Mouse (Mus musculus): ENCODE data around the gene Foxn3.

Gene Foxn3

DNA sequence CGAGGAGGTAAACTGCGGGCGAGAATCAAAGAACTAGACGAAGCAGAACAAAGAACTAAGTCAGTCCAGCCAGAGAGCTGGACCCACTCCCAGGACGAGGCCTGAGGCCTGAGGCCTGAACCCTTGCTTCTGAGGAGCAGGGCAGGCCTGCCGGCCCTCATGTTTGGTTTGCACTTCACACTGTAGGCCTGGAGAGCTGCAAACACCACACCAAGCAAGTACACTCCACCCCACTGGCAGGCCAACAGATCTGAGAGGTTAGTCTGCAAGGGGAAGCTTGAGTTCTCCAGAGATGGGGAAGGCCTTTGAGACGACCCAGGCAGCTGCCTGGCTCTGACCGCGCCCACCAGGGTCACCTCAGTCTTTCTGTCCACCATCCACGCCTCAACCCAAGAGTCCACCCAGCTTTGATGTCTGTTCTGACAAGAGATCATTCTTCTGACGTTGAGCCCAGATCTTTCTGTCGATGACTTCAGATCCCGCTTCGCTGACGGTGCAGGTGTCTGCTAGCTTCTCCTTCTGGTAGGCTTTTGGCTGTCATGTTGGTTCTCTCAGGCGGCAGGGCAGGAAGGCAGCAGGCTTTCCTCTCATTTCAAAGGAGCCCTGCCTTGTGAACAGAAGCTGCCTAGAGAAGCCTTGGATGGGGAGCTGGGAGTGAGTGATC, 231.1 kb downstream of the Foxn3 start:
- no peak for DNase-seq (ENCODE audit: low read depth, low spot score)

DNA sequence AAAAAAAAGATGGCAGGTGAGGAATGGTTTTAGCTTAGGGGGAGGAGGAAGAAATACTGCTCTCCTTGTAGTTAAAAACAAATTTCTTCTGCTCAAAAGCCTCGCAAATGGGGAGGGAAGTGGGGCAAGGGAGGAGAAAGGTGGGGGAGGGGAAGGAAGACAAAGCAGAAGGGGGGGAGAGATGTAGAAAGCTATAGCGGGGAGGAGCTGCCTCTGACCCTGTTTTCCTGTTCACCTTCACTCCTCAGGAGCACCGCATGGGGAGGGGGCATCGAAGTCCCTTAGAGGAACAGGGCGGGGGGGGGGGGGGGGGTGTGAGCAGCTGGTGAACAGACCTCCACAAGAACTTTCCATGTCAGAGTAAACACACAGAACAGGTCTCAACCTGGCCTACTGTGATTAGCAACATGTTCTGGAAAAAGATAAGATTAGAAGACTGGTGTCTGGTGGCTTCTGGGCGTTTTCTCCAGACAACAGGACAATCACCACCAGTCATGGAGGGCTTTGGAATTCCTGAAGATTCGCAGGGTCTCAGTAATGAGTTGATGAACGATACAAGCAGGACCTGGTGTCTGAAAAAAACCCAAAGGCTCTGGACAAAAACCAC, 231.9 kb downstream of the Foxn3 start:
- no peak for DNase-seq (ENCODE audit: low read depth, low spot score)

GRCm38 (mm10) chr12:99330822-99331285, 232.5 kb downstream of the Foxn3 start:
- no peak for DNase-seq (ENCODE audit: low read depth, low spot score)

- DNase-seq (ENCODE audit: low read depth, low spot score), result no peak
Measured at GRCm38 (mm10) chr12:99329301-99330257, 233.8 kb downstream of the Foxn3 start.

DNA sequence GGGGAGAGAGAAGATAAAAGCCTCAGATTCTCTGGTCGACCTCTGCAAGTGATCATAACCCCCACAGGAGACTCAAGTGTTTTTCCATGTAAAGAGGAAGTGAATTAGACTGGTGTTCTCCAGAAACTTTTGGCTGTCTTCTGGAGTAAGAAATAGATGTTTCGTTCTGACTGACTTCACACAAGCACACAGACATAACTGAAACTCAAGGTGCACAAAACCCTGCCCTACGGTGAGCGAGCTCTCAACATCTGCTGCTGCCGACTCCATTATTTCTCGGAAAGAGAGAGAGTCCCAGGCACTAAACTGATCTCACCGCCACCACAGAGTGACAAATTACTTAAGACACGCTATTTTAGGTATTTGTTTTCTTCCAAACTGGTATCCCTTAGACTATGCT, 237.2 kb downstream of the Foxn3 start:
- no peak for DNase-seq (ENCODE audit: low read depth, low spot score)

GRCm38 (mm10) chr12:99321633-99322431, 241.6 kb downstream of the Foxn3 start:
- DNase-seq (ENCODE audit: low read depth, low spot score), result no peak

- no peak for DNase-seq (ENCODE audit: low read depth, low spot score)
Measured at GRCm38 (mm10) chr12:99320966-99321496, 242.4 kb downstream of the Foxn3 start.

DNA sequence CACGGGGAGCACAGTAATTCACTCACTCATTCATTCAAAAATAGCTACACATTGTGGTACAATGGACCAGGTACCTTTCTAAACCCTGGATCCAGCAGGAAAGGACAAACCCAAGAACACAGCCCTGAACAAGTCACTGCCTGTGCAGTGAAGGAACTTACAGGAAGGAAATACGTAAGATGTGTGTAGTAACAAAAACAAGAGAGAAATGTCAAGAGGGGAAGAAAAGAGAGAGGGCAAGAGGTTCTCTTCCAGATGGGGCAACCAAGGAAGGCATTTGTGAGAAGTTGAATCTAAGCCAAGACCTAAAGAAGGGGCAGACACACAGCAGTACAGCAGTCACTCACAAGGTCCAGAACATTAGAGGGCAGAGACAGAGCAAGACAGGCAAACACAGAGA, 243.5 kb downstream of the Foxn3 start:
- no peak for DNase-seq (ENCODE audit: low read depth, low spot score)

GRCm38 (mm10) chr12:99319171-99319570, 244.2 kb downstream of the Foxn3 start:
- no peak for DNase-seq (ENCODE audit: low read depth, low spot score)

DNA sequence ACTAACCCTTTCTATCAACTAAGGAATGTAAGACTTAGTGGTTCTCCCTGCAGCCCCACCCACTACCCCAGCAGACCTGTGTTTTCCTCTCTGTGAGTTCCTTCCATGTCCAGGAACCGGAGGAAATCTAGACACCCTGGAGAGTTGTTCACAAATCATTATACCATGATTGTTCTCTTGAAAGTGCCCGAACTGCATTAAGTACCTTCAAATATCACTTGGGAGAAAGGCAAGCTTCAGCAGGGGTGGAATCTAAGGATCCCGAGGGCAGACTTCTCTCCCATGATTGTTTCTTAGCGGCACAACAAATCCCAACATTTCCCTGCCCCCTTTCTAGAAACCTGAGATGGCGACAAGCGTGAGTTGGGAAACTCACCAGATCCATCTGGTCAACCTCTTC, 247.5 kb downstream of the Foxn3 start:
- no peak for DNase-seq (ENCODE audit: low read depth, low spot score)

DNA sequence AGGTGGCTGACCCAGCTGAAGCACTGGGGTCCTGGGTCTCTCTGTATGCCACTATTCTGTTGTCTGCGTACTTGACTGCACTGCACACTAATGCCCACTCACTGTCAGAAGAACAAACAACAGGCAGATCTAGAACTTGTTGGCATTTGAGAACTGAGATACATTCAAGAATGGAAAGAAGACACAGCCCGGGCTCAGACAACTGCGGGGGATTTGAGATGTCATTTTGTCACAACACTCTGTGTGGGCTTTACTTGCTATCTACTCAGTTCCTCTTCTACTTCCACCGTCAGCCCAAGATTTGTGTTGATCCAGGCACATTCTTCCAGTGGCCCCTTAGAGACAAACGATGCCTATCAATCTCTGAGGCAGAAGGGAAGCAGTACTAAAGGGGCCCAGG, 248.6 kb downstream of the Foxn3 start:
- DNase-seq (ENCODE audit: low read depth, low spot score), result no peak

DNA sequence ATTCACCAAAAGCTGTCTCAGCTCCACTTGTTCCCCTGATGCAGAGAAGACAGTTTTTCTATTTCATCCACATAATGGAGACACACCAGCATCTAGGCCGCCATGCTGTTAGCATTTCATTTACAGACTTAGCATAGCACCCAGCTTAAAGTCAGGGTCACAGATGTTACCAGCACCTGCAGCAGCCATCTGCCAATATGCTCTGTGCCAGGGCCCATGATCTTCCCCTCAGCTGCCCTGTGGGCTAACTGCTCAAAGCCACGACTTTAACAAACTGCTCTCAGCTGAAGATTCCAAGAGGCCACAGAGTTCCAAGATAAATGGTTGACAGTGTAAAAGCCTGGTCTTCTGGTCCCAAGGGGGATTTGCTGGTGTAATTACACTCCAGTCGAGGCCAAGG, 252.1 kb downstream of the Foxn3 start:
- DNase-seq (ENCODE audit: low read depth, low spot score), result no peak

- no peak for DNase-seq (ENCODE audit: low read depth, low spot score)
Measured at GRCm38 (mm10) chr12:99309937-99310336, 253.4 kb downstream of the Foxn3 start.

DNA sequence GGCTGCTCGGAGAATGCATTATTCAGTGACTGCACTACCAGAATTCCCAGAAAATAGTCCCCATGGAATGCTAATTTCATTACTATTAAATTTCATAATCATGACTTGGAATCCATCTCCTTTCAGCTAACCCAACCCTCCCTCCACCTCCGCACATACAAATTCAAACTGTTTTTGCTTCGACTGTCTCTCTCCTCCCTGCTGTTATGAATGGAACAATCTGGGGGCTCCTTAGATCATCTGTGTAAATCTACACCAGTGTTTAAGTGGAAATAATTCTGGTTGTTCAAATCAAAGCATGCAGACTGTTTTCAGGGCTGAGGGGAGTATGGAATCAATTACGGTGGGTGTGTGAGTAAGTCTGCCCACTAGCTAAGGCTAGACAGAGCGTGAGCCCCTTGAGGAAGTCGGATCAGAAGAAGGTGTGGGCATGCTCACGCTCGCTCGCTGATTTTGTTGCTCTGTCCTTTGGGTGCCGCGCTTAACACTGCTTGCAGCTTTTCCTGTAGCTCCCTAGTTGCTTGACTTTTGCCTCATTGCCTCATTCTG, 254.8 kb downstream of the Foxn3 start:
- DNase-seq (ENCODE audit: low read depth, low spot score), result no peak

DNA sequence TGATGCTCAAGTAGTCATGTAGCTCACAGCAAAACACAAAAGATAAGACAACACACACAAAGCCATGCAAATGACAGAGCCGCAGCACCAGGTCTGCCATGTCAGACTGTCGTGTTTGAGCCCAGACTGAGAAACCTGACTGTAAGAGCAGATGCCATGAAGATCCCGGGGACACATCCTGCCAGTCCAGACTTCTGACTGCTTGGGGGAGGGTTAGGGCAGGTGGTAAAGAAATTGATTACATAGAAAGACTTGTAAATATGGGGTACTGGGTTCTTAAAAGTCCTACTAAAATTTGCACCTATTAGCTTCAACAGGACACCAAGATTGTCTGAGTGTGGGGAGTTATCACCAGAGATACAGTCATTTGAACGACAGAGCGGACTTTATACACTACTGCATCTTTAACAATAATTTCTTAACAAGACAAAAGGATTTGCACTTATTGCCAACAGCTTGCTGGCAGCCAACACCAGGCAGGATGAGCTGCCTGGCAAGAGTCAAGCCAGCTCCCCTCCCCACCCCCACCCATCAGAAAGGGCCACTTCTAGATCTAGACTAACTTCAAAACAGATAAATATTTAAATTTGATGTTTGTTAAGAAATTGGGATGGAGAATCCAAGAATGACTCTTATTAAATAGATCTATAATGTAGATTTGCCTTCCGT, 256.7 kb downstream of the Foxn3 start:
- DNase-seq (ENCODE audit: low read depth, low spot score), result no peak

- DNase-seq (ENCODE audit: low read depth, low spot score), result peak; percentile 37
Measured at GRCm38 (mm10) chr12:99305784-99306535, 257.4 kb downstream of the Foxn3 start.

GRCm38 (mm10) chr12:99305324-99305723, 258.1 kb downstream of the Foxn3 start:
- DNase-seq (ENCODE audit: low read depth, low spot score), result no peak

DNA sequence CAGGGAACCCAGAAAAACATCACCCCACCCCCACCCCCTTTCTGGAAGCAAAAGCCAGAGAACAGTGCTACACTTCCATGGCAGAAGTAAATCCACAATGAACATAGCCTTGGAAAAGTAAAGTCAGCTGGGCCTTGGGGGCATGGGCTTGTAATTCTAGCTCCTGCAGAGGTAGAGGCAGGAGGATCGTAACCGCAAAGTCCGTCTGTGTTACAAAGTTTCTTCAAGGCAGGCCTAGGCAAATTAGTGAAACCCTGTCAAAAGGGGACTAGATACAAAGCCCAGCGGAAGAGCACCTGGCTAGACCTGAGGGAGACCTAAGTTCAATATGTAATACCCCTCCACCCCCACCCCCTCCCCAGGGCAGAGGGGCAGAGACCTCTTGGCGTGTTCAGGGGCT, 259.3 kb downstream of the Foxn3 start:
- no peak for DNase-seq (ENCODE audit: low read depth, low spot score)

DNA sequence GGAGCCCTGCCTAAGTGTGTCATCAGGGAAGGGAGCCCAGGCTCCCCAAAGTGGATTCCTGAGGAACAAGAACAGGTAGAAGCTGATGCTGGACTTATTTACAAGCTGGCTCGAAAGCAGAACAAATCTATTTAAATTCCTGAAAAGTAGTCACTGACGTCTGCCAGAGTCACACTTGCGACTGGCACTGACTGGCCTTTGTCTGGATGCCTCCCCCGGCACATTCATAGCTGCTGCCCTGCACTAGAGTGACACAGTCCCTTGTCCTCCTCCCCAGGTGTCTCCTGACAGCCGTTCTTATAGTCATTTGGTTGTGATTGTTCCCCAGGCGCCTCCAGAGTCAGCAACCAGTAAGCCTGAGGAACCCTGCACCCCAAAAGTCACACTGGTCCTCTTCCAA, 259.8 kb downstream of the Foxn3 start:
- no peak for DNase-seq (ENCODE audit: low read depth, low spot score)

- no peak for DNase-seq (ENCODE audit: low read depth, low spot score)
Measured at GRCm38 (mm10) chr12:99299900-99300299, 263.5 kb downstream of the Foxn3 start.

Data from embryo, embryonic 11.5 days (tissue).